Mouse (Mus musculus) heart, embryonic 11.5 days (tissue): ENCODE results near the gene Pbx3. TPM values are rescaled to one million over a fixed set of nuclear protein-coding genes. Genes with fewer than 3 reads are reported as not detected.

Source experiments
- ATAC-seq: fragments of 200-750 bp; cut with Nextera tagmentation; replicated peaks from 2 replicates; pipeline ENCODE4 v1.8.0; 2017; ENCODE audit warnings: moderate library complexity; ENCODE audit not compliant: insufficient number of reproducible peaks, low FRiP score, low TSS enrichment
- H3K27ac ChIP-seq: fragments of 300-500 bp; sonication (generic); 2 replicates; pipeline ENCODE4 v1.5.1; 2014; ENCODE audit warnings: mild to moderate bottlenecking, low read depth, low read length
- H3K27me3 ChIP-seq: fragments of 300-500 bp; sonication (generic); 2 replicates; pipeline ENCODE4 v1.6.1; 2014; ENCODE audit warnings: mild to moderate bottlenecking, low read length, mixed read lengths; ENCODE audit not compliant: control insufficient read depth, insufficient read depth
- H3K36me3 ChIP-seq: fragments of 300-500 bp; sonication (generic); 2 replicates; pipeline ENCODE4 v1.6.1; 2014; ENCODE audit warnings: mild to moderate bottlenecking, low read length, moderate library complexity, mixed read lengths; ENCODE audit not compliant: control insufficient read depth, insufficient read depth
- H3K4me1 ChIP-seq: fragments of 300-500 bp; sonication (generic); 2 replicates; pipeline ENCODE4 v1.6.1; 2014; ENCODE audit warnings: low read length; ENCODE audit not compliant: control insufficient read depth, insufficient read depth
- H3K4me2 ChIP-seq: fragments of 300-500 bp; sonication (generic); 2 replicates; pipeline ENCODE4 v1.6.1; 2014; ENCODE audit warnings: mild to moderate bottlenecking, moderate library complexity
- H3K4me3 ChIP-seq: fragments of 300-500 bp; sonication (generic); 2 replicates; pipeline ENCODE4 v1.5.1; 2014; ENCODE audit warnings: low read depth, low read length
- H3K9ac ChIP-seq: fragments of 300-500 bp; sonication (generic); 2 replicates; pipeline ENCODE4 v1.6.1; 2014; ENCODE audit warnings: mild to moderate bottlenecking, low read depth, low read length, moderate library complexity
- H3K9me3 ChIP-seq: fragments of 300-500 bp; sonication (generic); replicated peaks from 2 replicates; pipeline ENCODE4 v1.6.1; 2016; ENCODE audit warnings: low read length; ENCODE audit not compliant: control insufficient read depth
- WGBS: fragments of 180-500 bp; shearing (Covaris S2); extraction: QIAGEN DNeasy Blood & Tissue Kit; methylation state at CpG from one replicate; pipeline ENCODE4 v1.1.7; 2014; ENCODE audit not compliant: insufficient replicate concordance; 5-methylcytosine and 5-hydroxymethylcytosine counted together
- polyA plus RNA-seq: library from polyadenylated mRNA; unstranded; fragments of >200 nt; fragmentation: Nextera tagmentation; extraction: Ambion mirVana; gene quantifications from 2 replicates; pipeline ENCODE4 v1.2.1, GENCODE M21; 2014

Gene Pbx3
- polyA plus RNA-seq: 29.1 and 30.6 TPM in 2 replicates

GRCm38 (mm10) chr2:34372305-34373301 lies at the start of gene Pbx3:
Gene Pbx3 (minus strand): TSS chr2:34373142.
- Histone ChIP-seq H3K27ac (peak within 1 kb of the TSS; percentile 99), H3K27me3 (no peaks in the 10 kb centered on the region), H3K4me2 (peak within 1 kb of the TSS; percentile 94), H3K36me3 (no peaks in the 10 kb centered on the region), H3K4me1 (peaks cover 5% of the 10 kb centered on the region; the same call in 1 of the 2 replicates), H3K9ac (peak within 1 kb of the TSS; percentile 96), H3K9me3 (no peaks in the 10 kb centered on the region), H3K4me3 (peak within 1 kb of the TSS; percentile 93)
- peak; percentile 95 for ATAC-seq
- under 1% methylated on average over 79 of the region's 102 CpGs for WGBS

- no peak overlapping the region for H3K4me2 ChIP-seq
- ATAC-seq: no peak
- 51% methylated on average over 1 of the region's 1 CpGs for WGBS
Measured at GRCm38 (mm10) chr2:34420256-34420655, 47.3 kb upstream of the Pbx3 start.

GRCm38 (mm10) chr2:34409741-34410340 lies 36.9 kb upstream of the Pbx3 start:
- Histone ChIP-seq H3K27me3 (no peaks in the 10 kb centered on the region), H3K9ac (no peak overlapping the region), H3K36me3 (no peaks in the 10 kb centered on the region), H3K27ac (no peak overlapping the region), H3K4me2 (no peak overlapping the region), H3K4me1 (peaks cover 7% of the 10 kb centered on the region), H3K4me3 (no peak overlapping the region), H3K9me3 (no peaks in the 10 kb centered on the region)
- WGBS: 81% methylated on average over 5 of the region's 5 CpGs
- ATAC-seq: no peak

More at GRCm38 (mm10) chr2:34420256-34420655, 47.3 kb upstream of the Pbx3 start:
- Histone ChIP-seq H3K36me3 (peaks cover 3% of the 10 kb centered on the region; the same call in 1 of the 2 replicates), H3K9me3 (no peaks in the 10 kb centered on the region), H3K27ac (no peak overlapping the region), H3K27me3 (no peaks in the 10 kb centered on the region), H3K4me1 (peaks cover 3% of the 10 kb centered on the region; the same call in 1 of the 2 replicates), H3K4me3 (no peak overlapping the region), H3K9ac (no peak overlapping the region)

GRCm38 (mm10) chr2:34408341-34408740 lies 35.4 kb upstream of the Pbx3 start:
- no peak overlapping the region for H3K9ac ChIP-seq
- no peak overlapping the region for H3K27ac ChIP-seq
- no peaks in the 10 kb centered on the region for H3K27me3 ChIP-seq
- WGBS: 93% methylated on average over 10 of the region's 10 CpGs
- H3K36me3 ChIP-seq: no peaks in the 10 kb centered on the region
- ATAC-seq: no peak
- no peaks in the 10 kb centered on the region for H3K9me3 ChIP-seq
- peaks cover 7% of the 10 kb centered on the region for H3K4me1 ChIP-seq
- no peak overlapping the region for H3K4me3 ChIP-seq
- H3K4me2 ChIP-seq: no peak overlapping the region

- no peaks in the 10 kb centered on the region for H3K9me3 ChIP-seq
- H3K36me3 ChIP-seq: no peaks in the 10 kb centered on the region
- peak overlapping the region; percentile 83 for H3K4me2 ChIP-seq
- H3K4me3 ChIP-seq: peak overlapping the region; percentile 100
- peak overlapping the region; percentile 91 for H3K9ac ChIP-seq
- no peak for ATAC-seq
- peaks cover 7% of the 10 kb centered on the region for H3K4me1 ChIP-seq
- H3K27ac ChIP-seq: no peak overlapping the region
- WGBS: 46% methylated on average over 7 of the region's 7 CpGs
- H3K27me3 ChIP-seq: no peaks in the 10 kb centered on the region
Measured at GRCm38 (mm10) chr2:34407596-34407995, 34.7 kb upstream of the Pbx3 start.

- H3K4me1 ChIP-seq: peaks cover 7% of the 10 kb centered on the region
- H3K36me3 ChIP-seq: no peaks in the 10 kb centered on the region
- H3K27me3 ChIP-seq: no peaks in the 10 kb centered on the region
- H3K4me2 ChIP-seq: peak within 1 kb of the TSS; percentile 83
- H3K27ac ChIP-seq: peak within 1 kb of the TSS; percentile 50; the same call in 1 of the 2 replicates
- peak within 1 kb of the TSS; percentile 100 for H3K4me3 ChIP-seq
- peak; percentile 98 for ATAC-seq
- H3K9me3 ChIP-seq: no peaks in the 10 kb centered on the region
- H3K9ac ChIP-seq: peak within 1 kb of the TSS; percentile 91
- under 1% methylated on average over 64 of the region's 68 CpGs for WGBS
Measured at GRCm38 (mm10) chr2:34406601-34407464, 33.9 kb upstream of the Pbx3 start, which contains the start of gene Mapkap1. Gene Mapkap1 (plus strand): TSS chr2:34406771.

GRCm38 (mm10) chr2:34399535-34399934 lies 26.6 kb upstream of the Pbx3 start:
- Histone ChIP-seq H3K36me3 (no peaks in the 10 kb centered on the region), H3K4me2 (no peak overlapping the region), H3K9me3 (no peaks in the 10 kb centered on the region), H3K4me3 (no peak overlapping the region), H3K27ac (no peak overlapping the region), H3K9ac (no peak overlapping the region), H3K27me3 (no peaks in the 10 kb centered on the region), H3K4me1 (no peaks in the 10 kb centered on the region)
- ATAC-seq: no peak
- WGBS: 55% methylated on average over 4 of the region's 4 CpGs

GRCm38 (mm10) chr2:34378930-34379329 lies 6.0 kb upstream of the Pbx3 start:
- Histone ChIP-seq H3K27ac (no peak overlapping the region), H3K36me3 (no peaks in the 10 kb centered on the region), H3K9me3 (no peaks in the 10 kb centered on the region), H3K4me3 (no peak overlapping the region), H3K27me3 (no peaks in the 10 kb centered on the region), H3K4me1 (no peaks in the 10 kb centered on the region), H3K4me2 (no peak overlapping the region), H3K9ac (no peak overlapping the region)
- WGBS: 62% methylated on average over 2 of the region's 2 CpGs
- ATAC-seq: no peak
